Mouse (Mus musculus): ENCODE measurements around the gene Fam57b. TPM values are rescaled to one million over a fixed set of nuclear protein-coding genes. Genes with fewer than 3 reads are reported as not detected.
"Not testable (repeated sequence)": the region's sequence is repeated elsewhere in the genome, so short reads cannot be mapped to it uniquely, and the experiment has no call there.

Fam57b gene
- total RNA-seq, 4 experiments from 2014 or later = 49.5 to 78.2 (median 66.4) TPM

GRCm38 (mm10) chr7:126777476-126777875 lies 20.0 kb upstream of the Fam57b start:
- no peak for DNase-seq (ENCODE audit: low spot score in 2 of 2)

- DNase-seq (ENCODE audit: low spot score in 2 of 2) = no peak
Observed at GRCm38 (mm10) chr7:126778147-126778546, 19.3 kb upstream of the Fam57b start.

DNA sequence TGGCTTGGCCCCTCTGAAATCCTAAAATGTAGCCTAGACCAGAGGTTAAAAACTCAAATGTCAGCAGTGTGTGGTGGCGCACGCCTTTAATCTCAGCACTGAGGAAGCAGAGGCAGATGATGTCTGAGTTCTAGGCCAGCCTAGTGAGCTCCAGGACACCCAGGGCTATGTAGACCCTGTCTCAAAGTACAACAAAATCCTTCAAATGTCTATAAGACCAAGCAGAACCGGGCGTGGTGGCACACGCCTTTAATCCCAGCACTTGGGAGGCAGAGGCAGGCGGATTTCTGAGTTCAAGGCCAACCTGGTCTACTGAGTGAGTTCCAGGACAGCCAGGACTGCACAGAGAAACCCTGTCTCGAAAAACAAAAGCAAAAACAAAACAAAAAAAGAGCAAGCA lies 18.4 kb upstream of the Fam57b start:
- DNase-seq (ENCODE audit: low spot score in 2 of 2) = not testable (repeated sequence)

DNA sequence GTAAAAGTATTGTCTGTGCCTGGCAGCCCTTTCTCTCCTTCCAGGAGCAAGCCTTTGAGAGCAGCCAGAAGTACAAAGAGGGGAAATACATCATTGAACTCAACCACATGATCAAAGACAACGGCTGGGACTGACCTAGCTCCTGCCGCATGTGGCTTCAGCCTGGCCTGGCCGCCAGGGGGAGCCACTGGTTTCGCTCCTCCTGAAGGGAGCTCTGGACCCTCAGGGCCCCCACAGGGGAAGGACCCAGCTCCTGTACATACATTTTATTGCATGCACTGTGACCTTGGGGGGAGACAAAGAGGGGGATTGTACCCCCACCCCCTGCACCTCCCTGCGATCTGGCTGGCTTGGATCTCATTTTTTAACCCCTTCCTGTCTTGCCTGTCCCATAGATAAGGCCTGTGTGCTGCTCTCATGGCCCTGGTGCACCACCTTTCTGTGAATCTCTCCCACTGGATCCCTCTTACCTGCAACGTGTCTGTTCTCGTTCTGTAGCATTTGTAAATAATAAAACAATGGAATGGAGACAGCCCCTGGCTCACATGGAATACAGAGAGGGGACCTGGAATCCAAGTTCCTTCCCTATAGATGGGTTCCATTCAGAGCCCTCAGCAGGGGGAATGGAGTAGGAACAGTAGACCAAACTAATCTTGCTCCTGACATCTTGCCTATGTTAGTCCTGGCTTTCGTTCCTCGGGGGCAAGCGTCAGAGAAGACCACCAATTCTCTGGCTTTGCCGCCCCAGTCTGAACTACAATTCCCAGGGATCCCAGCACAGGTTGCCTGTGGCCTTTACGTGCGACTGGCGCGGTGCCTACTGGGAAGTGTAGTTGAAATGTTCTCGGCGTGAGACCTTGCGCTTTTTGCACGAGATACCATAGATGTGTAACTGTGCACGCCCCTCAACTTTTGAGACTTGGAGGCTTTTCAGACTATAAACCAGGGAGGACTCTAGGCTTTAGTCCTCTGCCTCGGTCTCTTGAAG lies 17.2 kb upstream of the Fam57b start:
- DNase-seq (ENCODE audit: low spot score in 2 of 2) = peak; percentile 70 to 75

GRCm38 (mm10) chr7:126780971-126781635 lies 16.4 kb upstream of the Fam57b start, which contains the start of gene Tbx6:
TSS of gene Tbx6 (plus strand) at chr7:126781483.
- DNase-seq (ENCODE audit: low spot score in 2 of 2) = no peak

- no peak for DNase-seq (ENCODE audit: low spot score in 2 of 2)
Observed at GRCm38 (mm10) chr7:126781661-126782370, 15.7 kb upstream of the Fam57b start.

- no peak for DNase-seq (ENCODE audit: low spot score in 2 of 2)
Observed at GRCm38 (mm10) chr7:126782693-126783092, 14.8 kb upstream of the Fam57b start.

DNA sequence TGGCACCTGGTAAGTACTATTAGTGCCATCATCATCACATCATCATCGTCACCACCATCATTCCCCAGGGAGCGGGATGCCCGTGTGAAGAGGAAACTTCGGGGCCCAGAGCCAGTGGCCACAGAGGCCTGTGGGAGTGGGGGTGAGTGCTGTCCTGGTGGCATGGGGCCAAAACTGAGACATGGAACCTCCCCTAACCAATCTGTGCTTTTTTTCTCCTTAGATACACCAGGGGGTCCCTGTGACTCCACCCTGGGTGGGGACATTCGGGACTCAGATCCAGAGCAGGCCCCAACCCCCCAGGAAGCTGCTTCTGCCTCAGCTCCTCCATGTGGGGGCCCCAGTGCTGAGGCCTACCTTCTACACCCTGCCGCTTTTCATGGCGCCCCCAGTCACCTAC lies 13.0 kb upstream of the Fam57b start:
- no peak for DNase-seq (ENCODE audit: low spot score in 2 of 2)

GRCm38 (mm10) chr7:126785056-126785455 lies 12.4 kb upstream of the Fam57b start:
- DNase-seq (ENCODE audit: low spot score in 2 of 2) = no peak

DNA sequence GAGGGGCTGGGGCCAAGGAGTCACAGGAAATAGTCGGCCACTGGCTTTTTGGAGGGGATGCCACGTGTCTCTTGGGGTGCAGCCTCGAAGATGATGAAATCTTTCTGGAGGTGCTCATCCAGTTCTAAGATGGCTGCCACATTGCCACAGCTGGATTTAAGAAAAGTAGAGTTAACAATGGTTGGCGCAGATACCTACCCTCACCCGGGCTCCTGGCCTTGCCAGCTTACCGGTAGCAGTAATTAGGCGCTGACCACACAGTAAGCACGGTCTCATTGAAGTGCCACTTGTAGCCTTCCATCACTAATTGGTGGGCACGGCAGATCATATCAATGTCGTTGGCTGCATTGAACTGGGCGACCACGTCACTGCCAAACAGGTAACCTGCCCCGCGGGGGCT lies 11.3 kb upstream of the Fam57b start:
- DNase-seq (ENCODE audit: low spot score in 2 of 2) = no peak

- no peak for DNase-seq (ENCODE audit: low spot score in 2 of 2)
Observed at GRCm38 (mm10) chr7:126789141-126789540, 8.3 kb upstream of the Fam57b start.

- DNase-seq (ENCODE audit: low spot score in 2 of 2) = peak; percentile 89 to 94
Observed at GRCm38 (mm10) chr7:126791851-126792720, 5.4 kb upstream of the Fam57b start, which contains the start of gene Ppp4c. TSS of gene Ppp4c (minus strand) at chr7:126792496.

DNA sequence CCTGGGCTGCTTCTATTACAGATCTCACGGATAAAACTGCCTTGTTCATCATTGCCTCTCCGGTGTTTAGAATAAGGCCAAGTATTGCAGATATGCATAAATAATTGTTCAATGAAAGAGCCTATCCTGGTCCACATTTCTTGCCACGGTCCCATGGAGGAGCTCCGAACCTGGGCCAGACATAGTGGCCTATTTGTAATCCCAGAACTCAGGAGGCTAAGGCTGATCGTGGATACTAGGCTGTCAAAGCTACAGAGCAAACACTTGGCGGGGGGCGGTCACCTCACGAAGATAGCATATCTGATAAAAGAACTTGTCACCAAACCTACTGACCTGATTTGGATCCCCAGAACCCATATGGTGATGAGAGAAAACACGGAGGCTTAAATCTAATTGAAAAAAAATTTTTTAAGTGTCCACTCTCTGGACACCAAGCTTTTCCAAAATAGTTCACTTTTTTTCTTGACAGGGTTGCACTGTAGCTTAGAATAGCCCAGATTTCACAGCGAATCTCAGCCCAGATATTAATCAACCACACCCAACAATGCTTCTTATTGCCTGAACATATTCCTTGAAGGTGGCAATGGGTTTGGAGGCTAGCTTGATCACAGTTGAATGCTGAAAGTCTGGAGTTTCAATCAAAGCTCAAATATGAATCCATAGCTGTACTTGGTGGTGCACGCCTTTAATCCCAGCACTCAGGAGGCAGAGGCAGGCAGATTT lies 4.6 kb upstream of the Fam57b start:
- DNase-seq (ENCODE audit: low spot score in 2 of 2) = no peak

GRCm38 (mm10) chr7:126793456-126794270 lies 3.8 kb upstream of the Fam57b start:
- DNase-seq (ENCODE audit: low spot score in 2 of 2) = no peak

DNA sequence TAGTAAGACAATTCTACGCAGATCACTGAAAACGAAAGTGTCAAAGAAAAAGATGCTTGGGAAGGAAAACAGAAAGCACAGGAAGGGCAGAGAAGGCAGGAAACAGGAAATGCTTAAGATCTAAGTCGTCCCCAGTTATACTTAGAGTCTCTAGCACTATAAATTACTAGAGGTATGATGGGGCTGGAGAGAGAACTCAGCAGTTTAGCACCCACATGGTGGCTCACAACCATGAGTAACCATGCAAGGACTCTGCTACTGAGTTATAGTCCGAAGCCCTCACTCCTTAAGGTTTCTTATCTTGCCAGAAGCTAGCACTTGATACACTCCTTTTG lies 3.2 kb upstream of the Fam57b start:
- DNase-seq (ENCODE audit: low spot score in 2 of 2) = no peak

GRCm38 (mm10) chr7:126795387-126796317 lies 1.8 kb upstream of the Fam57b start:
- no peak for DNase-seq (ENCODE audit: low spot score in 2 of 2)

GRCm38 (mm10) chr7:126796350-126796932 lies 1.0 kb upstream of the Fam57b start:
- no peak for DNase-seq (ENCODE audit: low spot score in 2 of 2)

Measured in gastrocnemius, adult 8-10 months (tissue).